Mouse (Mus musculus) midbrain, postnatal 0 days (tissue): Measurements from ENCODE around the gene Fam169b. TPM values are rescaled to one million over a fixed set of nuclear protein-coding genes. Genes with fewer than 3 reads are reported as not detected.
A peak's percentile ranks its signal among the peaks of the same experiment; 100 is the strongest.
"Not testable (repeated sequence)": the region's sequence is repeated elsewhere in the genome, so short reads cannot be mapped to it uniquely, and the experiment has no call there.

ENCODE experiments used
- ATAC-seq: fragments of 200-750 bp; cut with Nextera tagmentation; 2 replicates; pipeline ENCODE4 v1.8.0; 2017; ENCODE audit warnings: moderate number of reproducible peaks, mild to moderate bottlenecking, moderate TSS enrichment, moderate library complexity; ENCODE audit not compliant: low FRiP score
- DNase-seq: peaks from one replicate; pipeline ENCODE4 v3.0.0-alpha.2; 2015; ENCODE audit warnings: low spot score
- H3K27ac ChIP-seq: fragments of 300-500 bp; sonication (generic); 2 replicates; pipeline ENCODE4 v1.5.1; 2014; ENCODE audit warnings: low read depth, mild to moderate bottlenecking, low read length, mixed read lengths
- H3K27me3 ChIP-seq: fragments of 300-500 bp; sonication (generic); 2 replicates; pipeline ENCODE4 v1.6.1; 2014; ENCODE audit warnings: low read length, control low read depth, mixed read lengths; ENCODE audit not compliant: insufficient read depth
- H3K36me3 ChIP-seq: fragments of 300-500 bp; sonication (generic); 2 replicates; pipeline ENCODE4 v1.6.1; 2014; ENCODE audit warnings: low read length, control low read depth, mixed read lengths; ENCODE audit not compliant: insufficient read depth
- H3K4me1 ChIP-seq: fragments of 300-500 bp; sonication (generic); 2 replicates; pipeline ENCODE4 v1.6.1; 2014; ENCODE audit warnings: mild to moderate bottlenecking, control low read depth, antibody characterized with exemption, low read length, mixed read lengths; ENCODE audit not compliant: insufficient read depth
- H3K4me2 ChIP-seq: fragments of 300-500 bp; sonication (generic); 2 replicates; pipeline ENCODE4 v1.6.1; 2014; ENCODE audit warnings: low read depth, mild to moderate bottlenecking, low read length, mixed read lengths; ENCODE audit not compliant: poor library complexity, severe bottlenecking
- H3K4me3 ChIP-seq: fragments of 300-500 bp; sonication (generic); 2 replicates; pipeline ENCODE4 v1.5.1; 2014; ENCODE audit warnings: low read depth, mild to moderate bottlenecking, low read length, moderate library complexity
- H3K9ac ChIP-seq: fragments of 300-500 bp; sonication (generic); replicated peaks from 2 replicates; pipeline ENCODE4 v1.6.1; 2014; ENCODE audit warnings: mild to moderate bottlenecking, low read length, moderate library complexity, mixed read lengths; ENCODE audit not compliant: poor library complexity, severe bottlenecking
- H3K9me3 ChIP-seq: fragments of 300-500 bp; sonication (generic); 2 replicates; pipeline ENCODE4 v1.6.1; 2016; ENCODE audit warnings: low read length, control low read depth
- CTCF ChIP-seq: IDR thresholded peaks from 2 replicates; pipeline ENCODE4 v1.5.1; 2016; ENCODE audit warnings: antibody characterized with exemption, mild to moderate bottlenecking
- WGBS: fragments of 180-500 bp; shearing (Covaris S2); extraction: QIAGEN DNeasy Blood & Tissue Kit; methylation state at CpG from one replicate; pipeline ENCODE4 v1.1.7; 2014; 5-methylcytosine and 5-hydroxymethylcytosine counted together
- polyA plus RNA-seq: library from polyadenylated mRNA; unstranded; fragments of >200 nt; fragmentation: Nextera tagmentation; extraction: Ambion mirVana; gene quantifications from 2 replicates; pipeline ENCODE4 v1.2.1, GENCODE M21; 2015
- total RNA-seq: library from RNA; depleted of rRNA; stranded (reverse); fragments of >200 nt; gene quantifications from 2 replicates; pipeline ENCODE4 v1.2.3, GENCODE M21; 2014

The Fam169b gene
- total and polyA plus RNA-seq, 2 experiments from 2014 or later, result not detected

- Histone ChIP-seq H3K27me3 (no peaks in the 10 kb centered on the region), H3K4me2 (no peak overlapping the region), H3K36me3 (no peaks in the 10 kb centered on the region), H3K9me3 (no peaks in the 10 kb centered on the region), H3K9ac (no peak overlapping the region), H3K4me1 (no peaks in the 10 kb centered on the region; the same call in 1 of the 2 replicates), H3K27ac (no peak overlapping the region), H3K4me3 (no peak overlapping the region)
- ATAC-seq (no peak), DNase-seq (no peak)
- WGBS, result 27% methylated on average over 6 of the region's 6 CpGs
- TF ChIP-seq CTCF, result no peak
Observed at GRCm38 (mm10) chr7:68266691-68267090, 6.9 kb upstream of the Fam169b start.

GRCm38 (mm10) chr7:68270551-68270950 lies 3.1 kb upstream of the Fam169b start:
- no peak overlapping the region for H3K27ac ChIP-seq
- H3K4me1 ChIP-seq, result no peaks in the 10 kb centered on the region
- no peaks in the 10 kb centered on the region for H3K27me3 ChIP-seq
- TF ChIP-seq CTCF, result no peak
- H3K4me3 ChIP-seq, result no peak overlapping the region
- no peak overlapping the region for H3K4me2 ChIP-seq
- 67% methylated on average over 4 of the region's 4 CpGs for WGBS
- ATAC-seq (no peak), DNase-seq (no peak)
- no peaks in the 10 kb centered on the region for H3K9me3 ChIP-seq
- H3K9ac ChIP-seq, result no peak overlapping the region
- H3K36me3 ChIP-seq, result no peaks in the 10 kb centered on the region

- no peak for TF ChIP-seq CTCF
- 96% methylated on average over 6 of the region's 6 CpGs for WGBS
- peaks cover 8% of the 10 kb centered on the region; the same call in 1 of the 2 replicates for H3K27me3 ChIP-seq
Observed at GRCm38 (mm10) chr7:68271816-68272215, 1.8 kb upstream of the Fam169b start.

GRCm38 (mm10) chr7:68272607-68273006 lies 1.0 kb upstream of the Fam169b start:
- no peak overlapping the region for H3K9ac ChIP-seq
- H3K4me3 ChIP-seq, result no peak overlapping the region
- no peaks in the 10 kb centered on the region for H3K9me3 ChIP-seq
- DNase-seq, result no peak
- WGBS, result 86% methylated on average over 10 of the region's 10 CpGs
- peaks cover 9% of the 10 kb centered on the region; the same call in 1 of the 2 replicates for H3K4me1 ChIP-seq
- no peak for ATAC-seq
- no peak for TF ChIP-seq CTCF
- H3K27ac ChIP-seq, result no peak overlapping the region
- no peaks in the 10 kb centered on the region for H3K36me3 ChIP-seq
- no peak overlapping the region for H3K4me2 ChIP-seq
- H3K27me3 ChIP-seq, result peaks cover 8% of the 10 kb centered on the region; the same call in 1 of the 2 replicates

More at GRCm38 (mm10) chr7:68271816-68272215, 1.8 kb upstream of the Fam169b start:
- H3K4me1 ChIP-seq, result peaks cover 9% of the 10 kb centered on the region; the same call in 1 of the 2 replicates
- no peaks in the 10 kb centered on the region for H3K36me3 ChIP-seq
- no peaks in the 10 kb centered on the region for H3K9me3 ChIP-seq
- DNase-seq (no peak), ATAC-seq (no peak)
- no peak overlapping the region for H3K9ac ChIP-seq
- H3K27ac ChIP-seq, result no peak overlapping the region
- H3K4me3 ChIP-seq, result no peak overlapping the region
- no peak overlapping the region for H3K4me2 ChIP-seq

GRCm38 (mm10) chr7:68274218-68274617 lies 579 bp downstream of the Fam169b start:
- ATAC-seq, result no peak
- peaks cover 9% of the 10 kb centered on the region; the same call in 1 of the 2 replicates for H3K4me1 ChIP-seq
- no peak for TF ChIP-seq CTCF
- no peaks in the 10 kb centered on the region for H3K9me3 ChIP-seq
- no peak overlapping the region for H3K27ac ChIP-seq
- no peak for DNase-seq
- no peaks in the 10 kb centered on the region for H3K36me3 ChIP-seq
- no peak overlapping the region for H3K9ac ChIP-seq
- peaks cover 8% of the 10 kb centered on the region; the same call in 1 of the 2 replicates for H3K27me3 ChIP-seq
- no peak overlapping the region for H3K4me2 ChIP-seq
- WGBS, result 59% methylated on average over 2 of the region's 2 CpGs
- no peak overlapping the region for H3K4me3 ChIP-seq

GRCm38 (mm10) chr7:68274951-68275350 lies 1.3 kb downstream of the Fam169b start:
- DNase-seq, result no peak
- ATAC-seq, result no peak
- 78% methylated on average over 9 of the region's 9 CpGs for whole genome bisulfite sequencing

GRCm38 (mm10) chr7:68275445-68275837 lies 1.8 kb downstream of the Fam169b start:
- peak overlapping the region; percentile 72 for H3K4me2 ChIP-seq
- H3K4me1 ChIP-seq, DNase-seq, ATAC-seq, H3K27me3 ChIP-seq, H3K27ac ChIP-seq, H3K9me3 ChIP-seq, H3K36me3 ChIP-seq, H3K9ac ChIP-seq: not testable (repeated sequence)
- H3K4me3 ChIP-seq, result peak overlapping the region; percentile 29
- WGBS, result 41% methylated on average over 9 of the region's 9 CpGs

More at GRCm38 (mm10) chr7:68274951-68275350, 1.3 kb downstream of the Fam169b start:
- Histone ChIP-seq H3K9me3 (no peaks in the 10 kb centered on the region), H3K27ac (no peak overlapping the region), H3K4me3 (no peak overlapping the region), H3K4me2 (no peak overlapping the region), H3K36me3 (no peaks in the 10 kb centered on the region), H3K9ac (no peak overlapping the region), H3K27me3 (peaks cover 8% of the 10 kb centered on the region; the same call in 1 of the 2 replicates), H3K4me1 (peaks cover 9% of the 10 kb centered on the region; the same call in 1 of the 2 replicates)
- no peak for TF ChIP-seq CTCF
